Mouse (Mus musculus) heart, adult 2 months (tissue): ENCODE data around the gene Phc1. TPM values are rescaled to one million over a fixed set of nuclear protein-coding genes. Genes with fewer than 3 reads are reported as not detected.

Experiments
- DNase-seq, 2 experiments: peaks; one replicate each; pipeline ENCODE4 v3.0.0; 2021
- H3K27ac ChIP-seq: fragments of 200-600 bp; 2 replicates; pipeline ENCODE4 v1.8.1; 2022
- H3K27me3 ChIP-seq: fragments of 200-500 bp; 2 replicates; pipeline ENCODE4 v1.6.1; 2012; ENCODE audit warnings: mild to moderate bottlenecking, low read length, inconsistent platforms, mixed read lengths; ENCODE audit not compliant: control insufficient read depth, insufficient read depth
- H3K36me3 ChIP-seq: fragments of 200-500 bp; 2 replicates; pipeline ENCODE4 v1.6.1; 2012; ENCODE audit warnings: low read length, inconsistent platforms; ENCODE audit not compliant: control insufficient read depth, insufficient read depth
- H3K4me1 ChIP-seq: fragments of 200-500 bp; 2 replicates; pipeline ENCODE4 v1.6.1; 2011; ENCODE audit warnings: low read length; ENCODE audit not compliant: control insufficient read depth, insufficient read depth
- H3K4me3 ChIP-seq: fragments of 200-600 bp; 2 replicates; pipeline ENCODE4 v1.8.1; 2022
- H3K79me2 ChIP-seq: fragments of 200-500 bp; replicated peaks from 2 replicates; pipeline ENCODE4 v1.6.1; 2012; ENCODE audit warnings: mild to moderate bottlenecking, inconsistent platforms, low read length, moderate library complexity, mixed read lengths; ENCODE audit not compliant: control insufficient read depth, insufficient read depth
- H3K9ac ChIP-seq: fragments of 200-500 bp; 2 replicates; pipeline ENCODE4 v1.6.1; 2012; ENCODE audit warnings: low read depth, mild to moderate bottlenecking, control low read depth, inconsistent platforms, low read length, mixed read lengths
- CTCF ChIP-seq: fragments of 200-600 bp; IDR thresholded peaks from 2 replicates; pipeline ENCODE4 v1.8.1; 2022; ENCODE audit warnings: antibody characterized with exemption, mild to moderate bottlenecking, moderate library complexity
- EP300 ChIP-seq: fragments of 200-500 bp; IDR thresholded peaks from 2 replicates; pipeline ENCODE4 v1.6.1; 2011; ENCODE audit warnings: low read depth, low read length, control low read depth; ENCODE audit not compliant: insufficient read depth
- POLR2A ChIP-seq: fragments of 200-500 bp; IDR thresholded peaks from 2 replicates; pipeline ENCODE4 v1.6.1; 2011; ENCODE audit warnings: mild to moderate bottlenecking, low read depth, low read length, control low read depth; ENCODE audit not compliant: insufficient read depth
- WGBS: fragments of 180-500 bp; shearing (Covaris S2); methylation state at CpG from one replicate; pipeline ENCODE4 v1.1.7; 2018; 5-methylcytosine and 5-hydroxymethylcytosine counted together
- intact Hi-C: fragments of 180-260 bp; cut with DNase I; formaldehyde crosslinking; loops from one replicate; pipeline ENCODE4 v1.15.1; 2025
- polyA plus RNA-seq: library from polyadenylated mRNA; depleted of rRNA; stranded (reverse); fragments of >200 nt; gene quantifications from 2 replicates; pipeline ENCODE4 v1.2.3, GENCODE M21; 2012; rRNA removed
- total RNA-seq, 2 experiments: library from RNA; stranded (reverse); gene quantifications; 2 replicates each; pipeline ENCODE4 v1.2.3; 2021

The Phc1 gene
- total and polyA plus RNA-seq, 3 experiments: 13.4 to 22.2 (median 17.3) TPM

GRCm38 (mm10) chr6:122276565-122276964 is 63.8 kb downstream of the Phc1 start:
- Histone ChIP-seq H3K27me3 (no peaks in the 10 kb centered on the region), H3K9ac (no peak overlapping the region), H3K4me1 (no peaks in the 10 kb centered on the region), H3K27ac (no peak overlapping the region), H3K4me3 (no peak overlapping the region), H3K36me3 (no peaks in the 10 kb centered on the region), H3K79me2 (no peaks in the 10 kb centered on the region)
- intact Hi-C loops: no loop called here
- WGBS: 68% methylated on average over 7 of the region's 7 CpGs
- no peak for DNase-seq
- TF ChIP-seq CTCF: no peak
- TF ChIP-seq POLR2A: no peak
- no peak for TF ChIP-seq EP300

DNA sequence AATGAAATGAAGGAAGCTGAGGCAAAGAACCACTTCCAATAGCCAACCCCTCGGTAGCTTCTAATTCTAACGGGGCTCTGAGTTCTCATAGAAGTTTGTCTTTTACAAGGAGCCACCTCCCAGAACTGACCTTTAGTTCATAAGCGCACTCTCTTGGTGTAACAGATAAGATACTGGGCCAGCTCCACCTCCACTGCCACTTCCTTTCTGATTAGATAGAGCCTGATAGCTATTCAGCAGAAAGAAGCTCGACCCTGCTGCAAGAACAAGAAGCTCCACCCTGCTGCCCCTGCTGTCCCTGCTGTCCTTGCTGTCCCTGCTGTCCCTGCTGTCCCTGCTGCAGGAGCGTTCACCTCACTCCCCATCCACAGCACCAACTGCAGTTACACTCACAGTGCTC is 65.8 kb downstream of the Phc1 start:
- Histone ChIP-seq H3K27ac (no peak overlapping the region), H3K9ac (no peak overlapping the region), H3K27me3 (no peaks in the 10 kb centered on the region), H3K36me3 (no peaks in the 10 kb centered on the region), H3K79me2 (no peaks in the 10 kb centered on the region), H3K4me1 (no peaks in the 10 kb centered on the region), H3K4me3 (no peak overlapping the region)
- WGBS: 21% methylated on average over 5 of the region's 5 CpGs
- intact Hi-C loops: no loop called here
- DNase-seq: no peak
- no peak for TF ChIP-seq CTCF
- no peak for TF ChIP-seq POLR2A
- no peak for TF ChIP-seq EP300

DNA sequence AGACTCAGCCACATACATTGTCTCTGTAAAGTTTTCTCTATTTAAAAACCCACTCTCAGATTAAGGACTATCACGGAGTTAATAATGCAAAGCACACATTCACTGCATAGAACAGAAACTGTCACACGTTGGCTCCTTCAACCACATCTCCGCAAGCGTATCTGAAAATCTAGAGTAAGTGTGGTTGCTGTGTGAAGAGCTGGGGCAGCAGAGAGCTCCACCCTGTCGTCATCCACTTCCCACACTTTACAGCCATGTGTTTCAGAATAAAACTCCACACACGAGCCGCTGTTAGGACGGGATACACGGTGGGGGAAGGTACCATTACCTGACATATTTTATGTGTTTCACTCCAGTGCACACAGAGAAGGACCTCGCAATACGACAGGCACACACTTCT is 70.2 kb downstream of the Phc1 start:
- no peak overlapping the region for H3K4me3 ChIP-seq
- no peaks in the 10 kb centered on the region for H3K27me3 ChIP-seq
- 73% methylated on average over 11 of the region's 11 CpGs for WGBS
- H3K36me3 ChIP-seq: no peaks in the 10 kb centered on the region
- intact Hi-C loops: no loop called here
- H3K4me1 ChIP-seq: no peaks in the 10 kb centered on the region
- H3K79me2 ChIP-seq: no peaks in the 10 kb centered on the region
- no peak for DNase-seq
- no peak overlapping the region for H3K27ac ChIP-seq
- TF ChIP-seq EP300 (no peak), POLR2A (no peak)
- H3K9ac ChIP-seq: no peak overlapping the region

- intact Hi-C loops: no loop called here
- Histone ChIP-seq H3K27me3 (no peaks in the 10 kb centered on the region), H3K4me3 (no peak overlapping the region), H3K36me3 (no peaks in the 10 kb centered on the region), H3K79me2 (no peaks in the 10 kb centered on the region), H3K4me1 (no peaks in the 10 kb centered on the region), H3K27ac (no peak overlapping the region), H3K9ac (no peak overlapping the region)
- 81% methylated on average over 4 of the region's 4 CpGs for WGBS
- no peak for DNase-seq
- TF ChIP-seq EP300 (no peak), CTCF (no peak), POLR2A (no peak)
Observed at GRCm38 (mm10) chr6:122269170-122269569, 71.2 kb downstream of the Phc1 start.

DNA sequence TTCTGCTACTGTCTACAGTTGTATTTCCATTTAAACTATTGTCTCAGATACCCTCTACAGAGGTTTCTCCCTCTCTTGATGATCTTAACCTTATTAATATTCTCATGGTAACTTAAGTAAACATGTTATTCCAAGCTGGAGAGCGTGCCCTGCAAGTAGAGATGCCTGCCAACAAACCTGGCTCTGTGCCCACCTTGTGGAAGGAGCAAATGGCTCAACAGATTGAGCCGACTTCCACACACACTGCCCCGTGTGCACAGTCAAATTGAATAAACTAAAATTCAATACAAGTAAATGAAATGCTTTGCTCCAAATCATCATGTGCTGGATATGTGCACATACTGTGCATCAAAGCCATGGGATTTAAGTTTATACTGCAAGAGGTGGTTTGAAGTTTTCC is 71.8 kb downstream of the Phc1 start:
- peak; percentile 49 to 55 for DNase-seq
- no peaks in the 10 kb centered on the region for H3K4me1 ChIP-seq
- no peaks in the 10 kb centered on the region for H3K36me3 ChIP-seq
- H3K9ac ChIP-seq: no peak overlapping the region
- intact Hi-C loops: no loop called here
- no peaks in the 10 kb centered on the region for H3K79me2 ChIP-seq
- no peak overlapping the region for H3K27ac ChIP-seq
- WGBS: 10% methylated on average over 3 of the region's 3 CpGs
- no peak overlapping the region for H3K4me3 ChIP-seq
- TF ChIP-seq POLR2A (no peak), CTCF (no peak), EP300 (no peak)
- H3K27me3 ChIP-seq: no peaks in the 10 kb centered on the region

Other genes starting within 250 kb of the Phc1 start
- not detected for gene Klrg1, start 57.7 kb downstream of the Phc1 start, total RNA-seq
- gene Klrg1, start 57.7 kb downstream of the Phc1 start, polyA plus RNA-seq: 0.31 TPM in 1 of 2 replicates, not detected in the other
- 10 to 100 TPM; 39.8 to 43.2 TPM for gene M6pr, start 31.8 kb downstream of the Phc1 start, total RNA-seq
- 27.6 and 49.3 TPM in 2 replicates for gene M6pr, start 31.8 kb downstream of the Phc1 start, polyA plus RNA-seq
- gene Rimklb, start 158.2 kb upstream of the Phc1 start, total RNA-seq: not detected
- 0.04 and 0.12 TPM in 2 replicates for gene Rimklb, start 158.2 kb upstream of the Phc1 start, polyA plus RNA-seq
- 10 to 100 TPM; 20.5 to 22.4 TPM for gene Mfap5, start 165.3 kb upstream of the Phc1 start, total RNA-seq
- 113 and 156 TPM in 2 replicates for gene Mfap5, start 165.3 kb upstream of the Phc1 start, polyA plus RNA-seq
- not detected for gene Aicda, start 213.2 kb upstream of the Phc1 start, total RNA-seq
- not detected in 2 replicates for gene Aicda, start 213.2 kb upstream of the Phc1 start, polyA plus RNA-seq